Mouse (Mus musculus) c-Kit-positive CD71-positive TER-119-positive erythroid progenitor cells, embryonic 14.5 days (primary cell): ENCODE results near the gene Was.
"Not testable (repeated sequence)": the region's sequence is repeated elsewhere in the genome, so short reads cannot be mapped to it uniquely, and the experiment has no call there.

Experiments
- DNase-seq: peaks from one replicate; pipeline ENCODE4 v3.0.0-alpha.2; 2013; ENCODE audit warnings: low spot score

Was gene

DNA sequence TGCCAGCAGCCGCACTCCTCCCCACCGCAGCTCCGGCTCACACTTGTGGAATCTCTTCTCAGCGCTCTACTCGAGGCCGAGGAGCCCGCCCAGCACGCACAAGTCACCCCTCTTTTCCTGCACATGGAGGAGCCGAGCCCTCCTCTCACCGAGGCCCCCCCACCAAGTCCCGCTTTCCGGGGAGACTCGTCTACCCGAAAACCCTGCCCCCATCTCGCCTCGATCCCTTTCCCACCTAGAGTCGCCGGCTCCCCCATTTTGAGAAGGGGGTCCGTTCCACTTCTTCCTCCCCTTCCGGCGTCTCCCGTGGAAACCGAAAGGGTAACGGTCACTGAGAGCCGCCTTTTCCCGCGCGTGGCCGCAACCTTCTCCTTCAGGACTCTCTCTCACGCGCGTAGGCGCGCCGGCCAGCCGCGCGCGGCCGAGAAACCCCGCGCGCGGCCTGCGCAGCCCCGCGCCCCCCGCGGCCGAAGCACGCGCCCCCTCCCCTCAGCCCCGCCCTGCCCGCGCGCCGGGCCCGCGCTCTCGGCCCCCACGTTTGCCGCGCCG, 16.3 kb downstream of the Was start:
- peak; percentile 26 for DNase-seq

DNA sequence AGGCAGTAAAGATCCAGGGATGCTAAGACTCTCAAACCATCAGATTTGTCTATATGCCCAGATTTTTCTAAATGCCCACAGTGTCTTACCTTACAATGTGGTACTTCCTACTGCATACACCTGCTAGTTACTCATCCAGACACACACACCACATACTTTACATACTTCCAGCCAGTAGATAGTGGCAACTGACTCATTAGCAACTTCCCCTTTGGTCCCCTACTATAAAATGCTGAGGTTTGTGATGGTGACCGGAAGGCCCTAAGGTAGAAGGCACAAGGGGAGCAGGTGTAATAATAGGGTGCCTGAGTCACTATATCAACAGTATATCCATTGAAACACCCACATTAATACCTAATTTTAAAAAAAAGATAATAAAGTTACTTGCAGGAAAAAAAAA, 21.1 kb downstream of the Was start:
- no peak for DNase-seq

DNA sequence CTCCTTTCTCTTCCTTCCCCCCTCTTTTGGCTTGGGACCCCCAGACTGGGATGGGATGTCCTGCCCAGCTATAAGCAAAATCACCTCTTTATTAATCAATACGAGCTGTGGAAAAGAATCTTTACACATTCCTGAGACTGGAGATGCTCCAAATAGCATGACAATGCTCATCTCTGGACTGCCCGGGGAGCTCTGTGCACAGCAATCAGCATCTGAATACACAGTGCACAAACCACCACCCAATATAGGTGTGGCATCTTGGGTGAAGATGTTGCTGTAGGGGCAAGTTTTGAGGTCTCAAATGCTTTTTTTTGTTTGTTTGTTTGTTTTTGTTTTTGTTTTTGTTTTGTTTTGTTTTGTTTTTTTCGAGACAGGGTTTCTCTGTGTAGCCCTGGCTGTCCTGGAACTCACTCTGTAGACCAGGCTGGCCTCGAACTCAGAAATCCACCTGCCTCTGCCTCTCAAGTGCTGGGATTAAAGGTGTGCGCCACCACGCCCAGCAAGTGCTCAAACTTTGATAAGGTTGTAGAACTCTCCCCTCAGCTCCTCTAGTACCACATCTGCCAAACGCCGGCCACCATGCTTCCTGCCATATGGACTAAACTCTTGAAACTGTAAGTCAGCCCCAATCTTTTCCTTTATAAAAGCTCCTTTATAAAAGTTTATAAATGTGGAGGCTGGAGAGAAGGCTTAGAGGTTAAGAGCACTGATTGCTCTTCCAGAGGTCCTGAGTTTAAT, 39.1 kb downstream of the Was start:
- not testable (repeated sequence) for DNase-seq

DNA sequence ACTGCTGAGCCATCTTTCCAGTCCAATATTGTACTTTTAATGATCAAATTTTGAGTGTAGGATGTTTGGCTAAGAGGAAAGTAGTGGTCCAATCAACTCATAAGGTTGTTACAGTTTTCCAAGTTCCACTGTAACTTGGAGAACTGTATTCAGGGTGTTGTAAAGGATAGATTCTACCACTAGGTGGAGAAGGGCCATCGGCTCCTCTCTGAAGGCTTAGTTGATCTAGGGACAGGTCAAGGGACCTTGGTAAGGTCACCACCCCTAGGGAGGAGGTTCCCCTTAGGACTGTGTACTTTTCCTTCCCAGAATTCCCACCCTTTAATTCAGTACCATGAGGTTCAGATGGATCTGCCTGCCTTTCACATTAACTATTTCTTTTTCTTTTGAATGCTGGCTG, 57.3 kb downstream of the Was start:
- DNase-seq, result peak; percentile 16
